Mouse (Mus musculus): ENCODE data around the gene Myo18b.

Gene Myo18b

DNA sequence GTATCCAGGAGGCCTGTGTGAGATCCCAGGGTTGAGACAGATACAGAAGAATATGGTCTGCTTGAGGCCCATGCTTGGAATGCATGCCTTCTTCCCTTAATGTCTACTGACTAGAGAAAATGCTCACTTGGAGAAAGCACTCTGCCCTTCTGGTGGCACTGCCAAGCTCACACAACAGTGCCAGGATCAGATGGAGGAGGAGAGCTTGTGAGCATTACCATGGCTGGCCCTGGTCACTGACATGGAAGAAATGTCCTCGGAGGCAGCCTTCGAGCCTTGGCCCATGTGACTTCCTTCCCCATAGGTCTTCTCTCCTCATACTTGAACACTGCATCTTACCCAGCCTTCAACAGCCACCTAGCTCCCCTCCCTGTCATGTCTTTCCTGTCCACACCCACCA lies 216.9 kb downstream of the Myo18b start:
- no peak for DNase-seq (ENCODE audit: low spot score in 2 of 2)

GRCm38 (mm10) chr5:112678153-112678552 lies 218.0 kb downstream of the Myo18b start:
- no peak for DNase-seq (ENCODE audit: low spot score in 2 of 2)

DNA sequence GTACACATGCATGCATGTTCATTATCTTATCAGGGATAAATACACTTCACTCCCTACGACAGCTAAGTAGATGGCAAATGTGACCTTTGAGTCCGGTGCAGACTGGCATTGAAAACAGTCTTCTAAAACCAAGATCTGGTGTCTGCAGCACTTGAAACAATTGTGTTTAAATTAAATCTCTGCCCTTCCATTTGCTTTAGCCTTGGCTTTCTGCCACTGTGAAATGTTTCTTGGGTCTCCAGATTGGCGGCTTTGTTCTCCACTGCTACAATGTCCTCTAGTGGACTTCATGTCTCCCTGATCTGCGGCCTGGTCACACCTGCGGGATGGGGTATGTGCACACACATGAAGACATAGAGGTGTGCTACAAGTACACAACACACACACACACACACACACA lies 221.4 kb downstream of the Myo18b start:
- DNase-seq (ENCODE audit: low spot score in 2 of 2) = no peak

- no peak for DNase-seq (ENCODE audit: low spot score in 2 of 2)
These were observed 223.7 kb downstream of the Myo18b start for GRCm38 (mm10) chr5:112672457-112672856.

GRCm38 (mm10) chr5:112671961-112672360 lies 224.2 kb downstream of the Myo18b start:
- DNase-seq (ENCODE audit: low spot score in 2 of 2) = no peak

GRCm38 (mm10) chr5:112667153-112667552 lies 229.0 kb downstream of the Myo18b start:
- peak in 1 of 2 experiments; percentile 53 for DNase-seq (ENCODE audit: low spot score in 2 of 2)

DNA sequence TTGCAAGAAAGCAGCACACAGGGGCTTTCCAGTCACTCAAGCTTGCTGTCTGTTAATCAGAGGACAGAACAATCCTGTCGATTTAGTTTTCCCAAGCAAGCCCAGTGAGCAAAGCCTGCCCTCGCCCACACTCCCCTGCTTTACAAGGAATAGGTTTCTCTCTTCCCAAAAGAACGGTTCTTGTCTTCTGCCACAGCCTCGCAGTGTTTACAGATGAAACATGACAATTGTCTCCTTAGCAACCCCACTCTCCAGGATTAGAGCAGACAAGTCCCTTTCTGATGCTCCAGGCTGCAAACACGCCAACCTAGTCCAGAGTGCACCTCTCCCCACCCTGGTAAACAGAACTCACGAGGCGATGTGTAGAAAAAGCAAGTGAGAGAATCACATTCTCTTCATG lies 230.5 kb downstream of the Myo18b start:
- DNase-seq (ENCODE audit: low spot score in 2 of 2) = peak in 1 of 2 experiments; percentile 46

DNA sequence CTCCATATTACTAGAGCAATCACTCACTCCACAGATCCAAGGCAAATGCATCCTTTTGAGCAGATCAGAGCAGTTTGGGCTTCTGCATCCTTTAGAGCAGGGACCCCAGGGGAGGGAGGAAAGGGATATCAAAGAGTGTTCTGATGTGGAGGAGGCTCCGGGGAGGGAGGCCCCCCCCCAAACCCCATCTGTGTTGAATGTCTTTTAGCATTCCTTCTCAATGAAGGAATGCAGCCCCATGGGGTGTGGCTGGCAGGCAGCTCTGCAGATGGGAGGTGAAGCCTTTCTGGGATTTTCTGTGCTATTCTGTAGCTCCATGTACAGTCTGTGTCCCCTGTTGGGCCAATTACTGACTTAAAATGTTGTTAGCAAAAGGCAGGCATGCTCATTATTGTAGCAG lies 232.5 kb downstream of the Myo18b start:
- DNase-seq (ENCODE audit: low spot score in 2 of 2) = no peak

DNA sequence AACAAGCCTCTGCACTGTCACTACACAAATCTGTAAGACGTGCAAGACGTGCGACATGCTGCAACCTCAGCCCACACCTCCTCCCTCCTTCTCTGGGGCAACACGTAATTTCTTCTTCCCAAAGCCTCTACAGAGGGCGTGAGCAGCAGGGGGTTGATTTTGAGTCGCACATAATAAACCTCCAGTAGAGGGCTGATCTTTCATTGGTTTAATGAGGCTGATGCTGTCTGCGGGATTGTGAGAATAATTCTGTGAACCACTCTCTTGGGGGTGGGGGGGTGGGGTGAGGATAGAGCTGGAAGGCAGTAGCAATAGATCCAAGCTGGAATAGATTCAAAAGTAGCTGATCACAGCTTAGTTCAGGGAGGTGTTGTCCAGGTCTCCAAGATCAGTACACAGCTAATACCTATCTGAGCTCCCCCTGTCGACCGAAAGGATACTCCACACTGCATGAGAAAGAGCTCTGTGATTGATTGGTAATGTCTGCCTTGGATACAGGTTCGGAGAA lies 235.2 kb downstream of the Myo18b start:
- no peak for DNase-seq (ENCODE audit: low spot score in 2 of 2)

- no peak for DNase-seq (ENCODE audit: low spot score in 2 of 2)
These were observed 236.9 kb downstream of the Myo18b start for GRCm38 (mm10) chr5:112659295-112659694.

DNA sequence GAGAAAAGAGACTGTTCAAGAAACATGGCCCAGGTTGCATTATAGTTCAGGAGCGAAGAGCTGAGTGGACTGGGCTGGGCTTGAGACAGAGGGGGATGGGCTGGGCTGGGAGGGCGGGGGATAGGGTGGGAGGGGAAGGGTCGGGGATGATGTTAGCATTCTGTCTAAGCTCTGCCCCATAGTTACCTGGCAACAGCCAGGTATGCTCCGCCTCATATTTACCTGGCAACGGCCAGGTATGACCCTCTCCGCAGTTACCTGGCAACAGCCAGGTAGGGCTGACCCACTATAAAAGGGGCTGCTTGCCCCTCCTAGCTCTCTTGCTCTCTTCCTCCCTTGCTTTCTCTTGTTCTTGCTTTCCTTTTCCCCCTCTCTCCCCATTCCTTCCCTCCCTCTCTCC lies 239.4 kb downstream of the Myo18b start:
- DNase-seq (ENCODE audit: low spot score in 2 of 2) = no peak

- DNase-seq (ENCODE audit: low spot score in 2 of 2) = no peak
These were observed 240.1 kb downstream of the Myo18b start for GRCm38 (mm10) chr5:112655986-112656541.

DNA sequence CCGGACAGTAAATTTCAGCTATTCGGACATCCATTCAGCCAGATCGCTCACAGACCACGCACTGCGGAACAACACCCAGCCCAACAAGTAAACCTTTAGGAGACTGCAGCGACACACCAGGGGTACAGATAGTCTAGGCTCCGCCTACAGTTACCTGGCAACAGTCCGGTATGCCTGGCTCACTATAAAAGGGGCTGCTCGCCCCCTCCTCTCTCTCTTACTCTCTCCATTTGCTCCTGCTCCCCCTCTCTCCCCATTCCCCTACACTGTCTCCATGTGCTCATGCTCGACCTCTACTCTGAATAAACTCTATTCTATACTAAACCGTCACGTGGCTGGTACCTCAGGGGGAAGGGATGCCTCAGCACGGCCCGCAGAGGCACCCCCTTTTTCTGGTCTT lies 240.6 kb downstream of the Myo18b start:
- DNase-seq (ENCODE audit: low spot score in 2 of 2) = no peak

GRCm38 (mm10) chr5:112652036-112652435 lies 244.1 kb downstream of the Myo18b start:
- no peak for DNase-seq (ENCODE audit: low spot score in 2 of 2)

GRCm38 (mm10) chr5:112649164-112649702 lies 246.9 kb downstream of the Myo18b start:
- DNase-seq (ENCODE audit: low spot score in 2 of 2) = peak in 1 of 2 experiments; percentile 37

DNA sequence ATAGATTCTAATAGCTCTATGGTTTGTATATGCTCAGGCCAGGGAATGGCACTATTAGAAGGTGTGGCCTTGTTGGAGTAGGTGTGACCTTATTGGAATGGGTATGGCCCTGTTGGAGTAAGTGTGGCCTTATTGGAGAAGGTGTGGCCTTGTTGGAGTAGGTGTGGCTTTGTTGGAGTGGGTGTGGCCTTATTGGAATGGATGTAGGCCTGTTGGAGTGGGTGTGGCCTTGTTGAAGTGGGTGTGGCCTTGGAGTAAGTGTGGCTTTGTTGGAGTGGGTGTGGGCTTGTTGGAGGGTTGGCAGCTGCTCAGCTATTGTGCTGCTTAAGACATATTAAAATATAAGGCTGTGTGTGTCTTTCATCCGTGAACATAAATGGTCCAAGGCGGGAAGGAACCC lies 249.3 kb downstream of the Myo18b start:
- DNase-seq (ENCODE audit: low spot score in 2 of 2) = no peak

DNA sequence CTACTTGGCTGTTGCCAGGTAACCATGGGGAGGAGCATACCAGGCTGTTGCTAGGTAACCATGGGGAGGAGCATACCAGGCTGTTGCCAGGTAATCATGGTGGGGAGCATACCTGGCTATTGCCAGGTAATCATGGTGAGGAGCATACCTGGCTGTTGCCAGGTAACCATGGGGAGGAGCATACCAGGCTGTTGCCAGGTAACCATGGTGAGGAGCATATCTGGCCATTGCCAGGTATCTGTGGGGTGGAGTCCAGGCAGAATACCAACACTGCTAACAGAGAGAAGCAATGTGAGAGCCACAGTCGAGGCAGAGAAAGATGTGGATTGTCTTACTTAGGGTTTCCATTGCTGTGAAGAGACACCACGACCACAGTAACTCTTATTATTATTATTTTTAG lies 250.6 kb downstream of the Myo18b start:
- no peak for DNase-seq (ENCODE audit: low spot score in 2 of 2)

DNA sequence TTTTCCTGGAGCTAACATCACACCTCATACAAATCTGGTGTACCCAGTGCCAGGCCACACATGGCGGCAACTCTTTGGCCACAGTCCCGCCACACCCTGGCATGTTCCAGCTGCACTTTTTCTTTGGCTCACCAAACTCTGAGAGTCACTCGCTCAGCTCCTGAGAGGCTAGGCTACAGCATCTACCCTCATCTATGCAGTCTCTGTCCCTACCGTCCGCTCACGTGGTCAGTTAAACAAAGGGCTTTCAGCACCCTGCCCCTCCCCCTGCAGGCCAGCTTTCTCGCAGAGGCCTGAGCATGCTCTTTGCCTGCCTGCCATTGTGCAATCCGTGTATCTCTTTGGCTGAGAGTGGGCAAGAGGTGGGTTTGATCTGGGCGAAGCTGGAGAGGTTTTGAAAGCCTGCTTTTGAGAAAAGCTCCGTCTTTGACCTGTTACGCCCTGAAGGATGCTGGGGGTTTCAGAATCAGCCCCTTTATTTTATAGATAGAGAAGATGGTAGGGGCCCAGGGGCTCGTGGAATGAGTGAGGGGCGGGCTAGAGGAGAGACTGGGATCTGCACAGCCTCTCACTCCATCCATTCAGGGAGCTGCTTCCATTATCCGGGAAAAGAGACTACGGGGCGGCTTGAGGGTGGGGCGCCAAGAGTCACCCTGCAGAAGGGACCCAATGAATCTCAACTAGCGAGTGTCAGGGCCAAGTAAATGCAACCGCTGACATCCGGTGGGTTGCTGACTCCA lies 252.5 kb downstream of the Myo18b start:
- DNase-seq (ENCODE audit: low spot score in 2 of 2) = peak in 1 of 2 experiments; percentile 66

DNA sequence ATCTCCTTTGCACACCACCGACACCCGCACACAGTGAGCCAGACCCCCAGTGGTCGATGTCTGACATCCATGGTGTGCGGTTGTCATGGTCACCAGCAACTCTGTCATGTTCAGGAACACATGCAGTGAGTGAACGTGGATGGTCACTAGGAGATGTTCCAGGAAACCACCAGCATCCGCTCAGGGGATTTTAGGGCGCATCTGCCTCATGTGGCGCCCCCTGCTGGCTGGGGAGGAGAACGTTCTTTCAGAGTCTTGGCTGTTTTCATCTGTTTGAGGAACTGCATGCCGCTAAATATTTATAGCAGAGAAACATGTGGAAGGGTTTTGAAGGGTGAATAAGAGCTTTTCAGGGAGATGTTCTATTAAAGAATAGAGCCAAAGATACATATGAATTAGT lies 253.4 kb downstream of the Myo18b start:
- DNase-seq (ENCODE audit: low spot score in 2 of 2) = peak in 1 of 2 experiments; percentile 16

DNA sequence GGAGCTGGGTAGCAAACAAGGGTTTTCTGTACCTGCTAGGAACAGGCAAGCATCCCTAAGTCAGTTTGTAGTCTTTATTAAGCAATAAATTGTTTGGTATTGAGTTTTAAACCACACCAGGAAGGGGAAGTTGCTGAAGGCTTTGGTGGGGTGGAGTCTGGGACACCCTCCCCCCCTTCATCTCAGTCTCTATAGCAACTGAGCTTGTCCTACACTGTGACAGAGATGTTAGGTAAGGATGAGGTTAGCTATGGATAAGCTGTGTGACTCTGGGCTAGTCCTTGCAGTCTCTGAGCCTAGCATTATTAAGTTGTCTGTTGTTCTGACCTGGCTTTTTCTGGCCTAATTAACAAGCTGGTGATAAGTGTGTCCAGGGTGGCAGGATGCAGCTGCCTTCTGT lies 254.4 kb downstream of the Myo18b start:
- no peak for DNase-seq (ENCODE audit: low spot score in 2 of 2)

GRCm38 (mm10) chr5:112641131-112641530 lies 255.0 kb downstream of the Myo18b start:
- DNase-seq (ENCODE audit: low spot score in 2 of 2) = no peak

- DNase-seq (ENCODE audit: low spot score in 2 of 2) = no peak
These were observed 255.5 kb downstream of the Myo18b start for GRCm38 (mm10) chr5:112640651-112641050.
